Mouse (Mus musculus): ENCODE results near the gene Zfp609. TPM values are rescaled to one million over a fixed set of nuclear protein-coding genes. Genes with fewer than 3 reads are reported as not detected.

Zfp609 gene
- total RNA-seq, 4 experiments from 2014 or later = 21.6 to 25.1 (median 22.2) TPM

DNA sequence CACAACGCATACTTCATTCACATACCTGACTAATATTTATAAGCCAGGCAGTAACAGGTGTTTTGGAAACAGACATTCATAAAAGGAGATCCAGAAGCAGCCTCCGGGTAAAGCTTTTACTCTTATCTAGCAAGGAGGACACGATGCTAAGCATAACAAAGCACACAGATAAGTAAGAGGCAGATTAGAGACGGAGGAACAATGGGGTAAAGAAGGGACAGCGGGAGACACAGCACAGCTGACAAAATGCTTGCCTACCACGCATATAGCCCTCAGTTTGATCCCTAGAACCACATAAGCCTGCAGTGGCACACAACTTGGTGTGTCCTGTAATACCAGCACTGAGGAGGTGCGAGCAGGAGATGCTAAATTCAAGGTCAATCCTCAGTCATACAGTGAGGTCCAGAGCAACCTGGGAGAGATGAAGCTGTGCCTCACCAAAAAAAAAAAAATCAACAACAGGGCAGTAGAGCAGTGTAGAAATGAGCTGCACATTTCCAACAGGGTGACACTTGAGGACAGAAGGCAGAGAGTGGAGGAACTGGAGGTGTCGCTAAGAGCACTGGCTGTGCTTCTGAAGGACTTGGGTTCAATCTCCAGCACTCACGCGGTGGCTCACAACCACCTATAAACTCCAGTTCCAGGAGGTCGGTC is 56.2 kb downstream of the Zfp609 start:
- no peak for DNase-seq (ENCODE audit: low spot score)

DNA sequence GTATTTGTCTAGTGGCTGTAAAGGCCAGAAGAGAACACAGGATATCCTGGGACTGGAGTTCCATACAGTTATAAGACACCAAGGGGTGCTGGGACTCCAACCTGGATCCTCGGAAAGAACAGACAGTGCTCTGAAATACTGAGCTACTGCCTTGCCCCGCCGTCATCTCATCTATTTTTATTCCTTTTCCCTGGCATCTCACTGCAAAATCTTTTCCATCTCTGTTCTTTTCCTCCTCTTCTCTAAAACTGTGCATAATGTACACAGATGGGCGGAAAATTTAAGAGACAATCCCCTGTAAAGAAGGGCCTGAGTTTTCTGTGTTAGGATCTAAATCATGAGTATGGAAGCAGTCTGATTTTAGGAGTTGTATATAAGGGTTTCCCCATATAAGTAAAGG is 64.6 kb downstream of the Zfp609 start:
- no peak for DNase-seq (ENCODE audit: low spot score)

DNA sequence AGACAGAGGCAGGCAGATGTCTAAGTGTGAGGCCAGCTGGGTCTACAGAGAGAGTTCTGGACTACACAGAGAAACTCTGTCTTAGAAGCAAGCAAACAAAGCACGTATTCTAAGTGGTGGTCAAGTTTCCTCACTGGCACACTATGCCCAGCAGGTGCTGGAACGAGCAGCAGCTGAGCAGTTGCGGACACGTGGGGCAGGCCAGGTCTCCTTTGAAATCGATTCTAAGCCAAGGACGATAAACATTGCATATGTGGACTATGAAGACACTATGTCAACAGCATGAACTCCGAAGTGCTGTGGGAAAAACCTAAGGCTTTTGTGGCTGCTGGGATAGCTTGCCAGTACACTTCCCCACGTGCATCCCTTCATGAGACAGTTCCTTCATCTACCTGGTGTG is 67.4 kb downstream of the Zfp609 start:
- no peak for DNase-seq (ENCODE audit: low spot score)

DNA sequence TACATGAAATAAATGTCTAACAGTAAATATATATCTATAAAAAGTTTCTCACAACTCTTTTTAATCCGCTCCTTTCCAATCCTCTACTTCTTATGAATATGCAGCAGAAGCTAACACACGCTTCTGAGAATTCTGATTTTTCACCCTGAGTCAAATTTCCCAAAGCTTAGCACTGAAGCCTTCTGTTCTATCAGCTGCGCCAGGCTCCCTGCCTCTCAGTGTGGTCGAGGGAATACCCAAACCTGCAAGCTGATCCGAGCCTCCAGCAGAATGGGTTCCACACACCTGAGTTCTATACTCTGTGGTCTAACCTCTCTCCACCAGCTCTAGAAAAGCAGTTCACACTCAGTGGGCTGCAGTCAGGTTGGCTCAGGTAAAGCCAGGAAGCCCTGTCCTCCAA is 68.1 kb downstream of the Zfp609 start:
- DNase-seq (ENCODE audit: low spot score) = no peak

DNA sequence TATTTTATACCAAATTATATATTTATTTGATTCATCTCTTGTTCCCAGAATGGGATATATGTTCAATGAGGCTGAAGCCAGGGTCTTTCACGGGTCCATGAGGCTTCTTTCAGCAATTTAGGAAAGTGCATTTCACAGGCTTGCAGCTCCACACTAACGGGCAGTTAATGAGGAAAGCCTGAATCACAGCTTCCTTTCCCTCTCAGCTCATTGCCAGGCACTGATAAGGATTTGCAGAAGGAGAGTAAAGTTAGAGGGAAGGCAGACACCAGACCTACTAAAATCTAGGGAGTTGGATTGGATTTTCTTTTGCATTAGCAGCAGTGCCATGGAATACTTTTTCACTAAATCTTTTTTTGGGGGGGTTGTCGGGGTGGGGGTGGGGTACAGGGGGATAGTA is 69.5 kb downstream of the Zfp609 start:
- DNase-seq (ENCODE audit: low spot score) = no peak

DNA sequence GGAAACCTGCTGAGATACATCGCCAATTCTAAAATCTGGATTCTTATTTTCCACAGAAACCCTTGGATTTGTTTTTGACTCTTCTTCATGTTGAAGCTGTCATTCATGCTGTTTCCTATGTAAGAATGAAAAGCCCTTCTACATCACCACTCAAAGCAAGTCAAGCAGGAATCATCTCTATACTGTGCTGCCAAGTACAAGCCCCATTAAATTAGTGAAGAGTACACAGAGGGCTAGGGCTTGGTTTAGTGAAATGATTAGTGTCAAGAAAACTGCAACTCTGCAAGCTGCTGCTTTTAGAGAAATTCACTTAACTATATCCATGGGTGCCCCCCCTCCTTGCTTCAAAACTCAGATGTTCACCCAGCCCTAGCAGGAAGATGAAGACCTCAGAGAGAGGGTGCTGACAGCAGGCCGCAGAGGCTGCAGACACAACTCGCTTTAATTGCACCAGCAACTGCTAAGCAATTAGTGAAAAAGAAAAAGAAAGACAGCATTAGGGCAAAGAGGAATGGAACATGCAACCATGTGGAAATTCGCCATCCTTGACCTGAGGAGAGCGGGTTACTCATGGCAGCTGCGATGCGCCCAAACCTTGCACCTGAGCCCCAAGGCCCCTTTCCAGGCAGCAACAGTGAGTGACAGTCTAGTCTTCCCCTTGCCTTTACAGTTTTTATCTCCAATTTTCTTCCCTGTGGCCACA is 71.5 kb downstream of the Zfp609 start:
- DNase-seq (ENCODE audit: low spot score) = no peak

DNA sequence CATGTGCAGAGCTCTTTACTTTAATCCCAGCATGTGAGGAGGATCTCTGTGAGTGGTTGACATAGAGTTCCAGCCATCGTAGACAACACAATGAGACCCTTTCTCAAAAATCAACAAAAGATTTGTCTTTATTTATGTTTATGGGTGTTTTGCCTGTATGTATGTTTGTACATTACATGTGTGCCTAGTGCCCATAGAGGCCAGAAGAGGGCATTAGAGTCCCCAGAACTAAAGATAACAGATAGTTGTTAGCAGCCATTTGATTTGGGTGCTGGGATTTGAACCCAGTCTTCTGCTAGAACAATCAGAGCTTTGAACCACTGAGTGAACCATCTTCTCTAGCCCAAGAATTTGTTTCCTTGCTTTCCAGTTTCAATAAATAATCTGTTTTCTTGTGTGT is 72.2 kb downstream of the Zfp609 start:
- no peak for DNase-seq (ENCODE audit: low spot score)

DNA sequence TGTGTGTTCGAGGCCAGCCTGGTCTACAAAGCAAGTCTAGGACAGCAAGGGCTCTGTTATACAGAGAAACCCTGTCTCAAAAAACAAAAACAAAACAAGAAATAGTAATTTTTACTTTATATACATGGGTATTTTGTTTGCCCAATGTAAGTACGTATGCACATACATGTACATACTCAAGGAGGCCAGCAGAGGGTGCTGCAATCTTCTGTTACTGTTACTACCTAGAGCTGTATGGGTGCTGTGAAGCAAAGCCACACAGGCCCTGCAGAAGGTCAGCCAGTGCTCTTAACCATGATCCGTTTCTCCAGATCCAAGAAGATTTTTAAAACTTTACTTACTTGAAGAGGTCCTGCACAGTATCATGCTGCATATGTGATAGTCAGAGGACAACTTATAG is 74.7 kb downstream of the Zfp609 start:
- no peak for DNase-seq (ENCODE audit: low spot score)

DNA sequence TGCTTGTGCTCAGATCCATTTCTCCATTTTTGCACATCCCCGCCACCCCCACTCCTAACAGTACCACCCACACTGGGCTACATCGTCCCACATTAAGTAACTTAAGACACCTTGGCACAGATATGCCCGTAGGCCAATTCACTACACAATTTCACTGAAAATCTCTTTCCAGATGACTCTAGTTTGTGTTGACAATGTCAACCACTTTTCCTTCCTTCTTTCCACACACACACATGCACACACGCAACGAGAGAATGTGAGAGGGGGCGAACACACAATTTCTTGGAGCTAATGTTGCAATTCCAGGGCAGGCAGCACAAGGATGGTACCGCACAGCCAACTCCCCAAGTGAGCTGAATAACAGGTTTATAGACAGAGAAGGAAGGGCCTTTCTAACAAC is 75.5 kb downstream of the Zfp609 start:
- no peak for DNase-seq (ENCODE audit: low spot score)

DNA sequence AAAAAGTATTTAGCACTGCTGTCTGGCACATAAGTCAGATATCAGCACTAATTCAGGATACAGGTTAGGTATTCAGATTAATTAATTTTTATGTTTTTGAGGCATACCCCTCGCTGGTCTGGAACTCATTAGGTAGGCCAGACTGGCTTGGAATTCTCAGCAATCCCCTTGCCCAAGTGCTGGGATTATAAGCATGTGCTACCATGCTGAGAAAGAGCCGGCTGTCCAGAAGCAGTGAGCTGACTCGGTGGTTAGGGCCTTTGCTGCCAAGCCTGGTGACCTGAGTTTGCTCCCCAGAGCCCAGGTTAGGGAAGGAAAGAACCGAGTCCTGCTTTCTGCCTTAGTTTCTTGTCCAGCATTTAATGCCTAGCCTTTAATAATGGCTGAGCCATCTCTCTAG is 79.3 kb downstream of the Zfp609 start:
- no peak for DNase-seq (ENCODE audit: low spot score)

DNA sequence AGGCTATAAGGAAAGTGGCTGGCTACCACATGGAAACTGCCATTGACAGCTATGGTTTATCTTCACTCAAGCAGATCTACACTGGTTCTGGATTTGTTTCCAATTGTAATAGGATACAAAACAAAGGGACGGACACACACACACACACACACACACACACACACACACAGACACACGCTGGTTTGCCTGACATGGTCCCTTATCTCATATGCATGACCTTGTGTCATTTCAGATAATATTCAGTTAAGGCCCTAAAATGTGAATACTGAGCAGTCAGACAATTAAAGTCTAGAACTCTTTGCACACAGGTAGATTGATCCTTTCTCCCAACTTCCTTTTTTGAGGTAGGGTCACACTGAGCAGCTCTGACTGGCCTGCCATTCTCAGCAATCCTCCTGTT is 80.9 kb downstream of the Zfp609 start:
- DNase-seq (ENCODE audit: low spot score) = no peak

DNA sequence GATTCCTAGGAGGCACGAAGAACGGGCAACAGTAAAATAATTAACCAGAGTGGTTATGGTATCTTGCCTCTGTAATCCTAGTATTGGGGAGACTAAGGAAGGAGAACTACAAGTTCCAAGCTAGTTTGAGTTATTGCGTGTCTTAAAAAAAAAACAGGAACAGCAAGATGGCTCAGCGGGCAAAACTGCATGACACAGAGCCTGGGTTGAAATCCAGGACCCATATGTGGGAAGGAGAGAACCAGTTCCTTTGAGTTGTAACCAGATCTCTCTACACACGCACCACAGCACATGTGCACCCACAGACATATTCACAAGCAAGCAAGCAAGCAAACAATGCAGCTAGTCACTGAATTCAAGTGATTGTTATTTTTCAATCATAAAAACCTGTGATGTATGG is 81.9 kb downstream of the Zfp609 start:
- no peak for DNase-seq (ENCODE audit: low spot score)

DNA sequence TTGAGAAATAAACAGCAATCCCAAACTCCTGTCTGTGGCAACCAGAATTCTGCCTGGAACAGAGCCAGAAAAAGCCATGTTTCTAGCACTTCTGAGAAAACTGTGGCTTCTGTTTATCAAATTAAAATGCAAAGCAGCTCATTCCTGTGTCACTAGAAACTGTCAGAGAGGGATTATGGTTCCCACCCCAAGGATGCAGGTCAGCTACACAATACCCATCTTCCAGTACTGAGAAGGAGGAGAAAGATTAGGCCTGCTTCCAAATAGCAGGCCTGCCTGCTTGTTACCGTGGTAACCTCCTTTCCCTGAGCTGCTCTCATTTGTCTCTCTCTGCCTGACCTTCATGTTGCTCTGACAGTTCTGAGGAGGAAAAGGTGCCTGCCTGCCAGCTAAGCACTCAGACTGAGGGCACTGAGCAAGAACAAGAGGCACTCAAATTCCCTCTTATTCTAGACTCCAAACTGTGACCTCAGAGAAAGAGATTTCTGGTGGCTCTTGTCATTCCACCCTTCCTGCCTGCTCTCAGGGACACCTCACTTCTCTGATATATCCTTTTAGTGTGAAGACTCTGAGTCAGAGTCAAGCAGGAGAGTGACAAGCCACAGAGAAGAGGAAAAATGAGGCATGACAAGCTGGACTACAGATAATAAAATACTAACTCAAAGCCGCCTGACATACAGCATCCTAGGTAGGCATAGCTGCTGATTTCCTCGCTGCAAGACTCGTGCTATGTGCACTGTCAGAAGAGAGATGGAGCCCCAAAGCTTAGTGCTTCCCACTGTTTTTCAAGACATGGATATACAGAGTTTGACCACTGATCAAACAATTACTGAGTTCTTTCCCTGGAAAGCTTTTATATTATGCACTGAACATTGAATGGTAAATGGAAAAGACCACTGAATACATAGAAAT is 82.9 kb downstream of the Zfp609 start:
- DNase-seq (ENCODE audit: low spot score) = no peak

DNA sequence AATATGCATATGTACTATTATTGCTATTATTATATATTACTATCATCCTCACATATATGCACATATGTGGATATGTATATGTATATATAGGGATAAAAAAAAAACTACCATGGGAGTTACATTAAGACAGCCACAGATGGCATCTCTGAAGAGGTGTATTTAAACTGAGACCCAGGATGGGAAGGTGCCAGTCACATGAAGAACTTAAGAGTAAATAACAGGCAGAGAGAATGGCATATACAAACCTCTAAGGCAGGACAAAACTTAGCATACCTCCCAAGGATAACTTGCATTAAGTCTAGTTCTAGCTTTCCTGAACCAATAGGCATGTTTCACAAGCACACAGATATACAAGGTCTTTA is 83.6 kb downstream of the Zfp609 start:
- no peak for DNase-seq (ENCODE audit: low spot score)

DNA sequence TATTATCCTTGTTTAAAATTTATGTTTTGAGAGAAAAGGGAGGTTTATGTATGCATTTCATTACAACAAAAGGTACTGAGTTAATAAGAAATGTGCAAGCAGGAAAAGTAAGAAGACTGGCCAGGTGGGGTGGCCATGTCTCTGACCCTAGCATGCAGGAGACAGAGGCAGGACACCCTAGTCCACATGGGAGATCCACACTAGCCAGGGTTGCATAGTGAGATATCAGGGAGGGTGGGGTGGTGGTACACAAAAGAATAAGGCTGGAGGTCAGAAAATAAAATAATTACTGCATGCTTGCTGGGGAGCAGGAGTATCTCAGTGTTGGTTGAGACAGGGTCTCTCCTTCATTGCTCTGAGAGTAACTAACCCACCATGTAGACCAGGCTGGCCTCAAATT is 84.0 kb downstream of the Zfp609 start:
- DNase-seq (ENCODE audit: low spot score) = no peak

DNA sequence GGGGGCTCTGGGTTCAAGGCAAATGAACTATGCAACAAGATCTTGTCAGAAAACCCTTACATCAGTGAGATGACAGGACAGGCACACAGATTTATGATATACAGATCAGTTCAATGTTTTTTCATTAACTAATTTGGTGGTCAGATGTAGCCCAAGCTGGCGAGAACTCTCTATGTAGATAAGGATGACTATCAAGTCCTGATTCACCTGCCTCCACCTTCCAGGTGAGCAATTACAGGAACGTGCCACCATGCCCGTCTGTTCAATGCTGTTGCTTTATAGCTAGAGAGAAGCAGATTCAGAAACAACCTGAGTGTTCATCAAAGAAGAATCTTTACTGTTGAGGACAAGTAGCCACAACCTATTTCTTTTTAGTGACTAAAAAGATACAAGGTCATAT is 84.6 kb downstream of the Zfp609 start:
- no peak for DNase-seq (ENCODE audit: low spot score)

DNA sequence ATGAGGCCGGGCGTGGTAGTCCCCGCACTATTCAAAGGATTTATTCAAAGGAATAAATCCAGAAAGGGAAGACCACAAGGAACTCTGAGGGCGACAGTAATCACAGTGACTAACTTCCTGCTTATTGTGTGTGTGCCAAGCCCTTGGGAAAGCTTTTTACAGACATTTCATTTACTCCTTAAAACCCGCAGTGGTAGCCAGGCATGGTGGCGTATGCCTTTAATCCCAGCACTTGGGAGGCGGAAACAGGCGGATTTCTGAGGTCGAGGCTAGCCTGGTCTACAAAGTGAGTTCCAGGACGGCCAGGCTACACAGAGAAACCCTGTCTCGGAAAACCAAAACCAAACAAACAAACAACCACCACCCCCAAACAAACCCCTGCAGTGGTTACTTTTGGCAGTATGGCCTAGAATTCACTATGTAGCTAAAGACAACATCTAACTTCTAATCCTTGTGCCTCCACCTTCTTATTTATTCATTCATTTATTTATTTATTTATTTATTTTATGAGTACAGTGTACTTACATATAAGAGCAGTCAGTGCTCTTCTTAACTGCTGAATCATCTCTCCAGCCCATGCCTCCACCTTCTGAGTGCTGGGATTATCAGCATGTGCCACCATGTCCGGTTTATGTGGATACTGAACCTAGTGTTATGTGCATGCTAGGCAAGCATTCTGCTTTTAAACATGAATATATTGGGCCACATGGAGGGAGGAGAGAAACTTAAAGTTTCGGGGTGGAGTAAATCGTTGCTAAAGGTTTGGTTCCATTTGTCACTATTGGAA is 86.1 kb downstream of the Zfp609 start:
- no peak for DNase-seq (ENCODE audit: low spot score)

DNA sequence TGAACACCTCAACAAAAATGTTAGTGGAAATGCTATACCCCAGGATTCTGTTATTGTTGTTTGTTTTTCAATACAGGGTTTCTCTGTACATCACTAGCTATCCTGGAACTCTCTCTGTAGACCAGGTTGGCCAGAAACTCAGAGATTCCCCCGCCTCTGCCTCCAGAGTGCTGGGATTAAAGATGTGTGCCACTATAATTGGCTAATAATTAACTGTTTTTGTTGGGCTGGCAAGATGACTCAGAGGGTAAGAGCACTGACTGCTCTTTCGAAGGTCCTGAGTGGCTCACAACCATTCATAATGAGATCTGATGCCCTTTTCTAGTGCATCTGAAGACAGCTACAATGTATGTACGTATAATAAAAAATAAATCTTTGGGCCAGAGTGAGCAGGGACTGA is 92.4 kb downstream of the Zfp609 start:
- no peak for DNase-seq (ENCODE audit: low spot score)

DNA sequence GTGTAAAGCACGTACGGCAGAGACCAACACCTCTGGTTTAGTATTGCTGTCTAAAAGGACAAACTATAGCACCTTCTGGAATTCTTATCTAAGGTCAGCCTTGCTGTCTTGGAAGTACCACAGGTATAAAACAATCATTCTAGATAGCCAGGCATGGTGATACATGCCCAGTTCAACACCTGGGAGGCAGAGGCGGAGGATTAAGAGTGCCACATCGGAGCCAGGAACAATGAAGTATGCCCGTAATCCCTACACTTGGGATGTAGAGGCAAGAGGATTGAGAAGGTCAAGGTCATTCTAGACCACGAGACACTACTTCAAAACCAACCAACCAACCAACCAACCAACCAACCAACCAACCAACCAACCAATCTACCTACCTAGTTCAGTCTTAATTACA is 98.8 kb downstream of the Zfp609 start:
- no peak for DNase-seq (ENCODE audit: low spot score)

DNA sequence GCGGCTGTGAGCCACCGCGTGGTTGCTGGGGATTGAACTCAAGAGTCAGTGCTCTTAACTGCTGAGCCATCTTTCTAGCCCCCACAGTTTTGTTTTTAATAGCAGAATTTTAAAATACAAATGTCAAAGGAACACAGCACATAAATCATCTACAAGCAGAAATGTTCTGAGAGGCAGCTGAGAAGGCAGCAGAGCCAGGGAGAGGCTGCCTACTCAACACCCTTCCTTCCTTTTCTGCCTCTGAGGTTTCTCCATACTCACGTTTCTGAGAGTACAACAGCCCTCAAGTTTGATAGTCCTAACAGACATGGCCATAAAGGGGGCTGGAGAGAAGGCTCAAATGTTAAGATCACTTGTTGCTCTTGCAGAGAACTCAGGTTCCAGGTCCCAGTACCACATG is 99.9 kb downstream of the Zfp609 start:
- no peak for DNase-seq (ENCODE audit: low spot score)

DNA sequence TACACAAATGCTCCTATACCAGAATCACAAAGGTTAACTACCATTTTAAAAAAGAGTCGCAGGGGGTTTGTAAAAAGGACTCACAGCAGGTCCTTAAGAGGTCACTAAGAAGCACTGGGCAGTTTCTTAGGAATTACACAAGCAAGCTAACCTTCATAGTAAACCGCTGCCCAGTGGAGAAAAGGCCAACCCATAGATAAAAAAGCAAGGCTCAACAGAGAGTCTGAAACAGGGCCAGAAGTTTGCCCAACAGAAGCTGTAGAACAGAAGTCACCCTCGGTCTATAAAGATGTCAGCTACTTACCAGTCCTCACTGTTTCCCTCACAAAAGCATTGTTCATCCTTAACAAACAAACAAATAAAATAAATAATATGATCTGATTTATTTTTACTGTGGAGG is 100.9 kb downstream of the Zfp609 start:
- no peak for DNase-seq (ENCODE audit: low spot score)

DNA sequence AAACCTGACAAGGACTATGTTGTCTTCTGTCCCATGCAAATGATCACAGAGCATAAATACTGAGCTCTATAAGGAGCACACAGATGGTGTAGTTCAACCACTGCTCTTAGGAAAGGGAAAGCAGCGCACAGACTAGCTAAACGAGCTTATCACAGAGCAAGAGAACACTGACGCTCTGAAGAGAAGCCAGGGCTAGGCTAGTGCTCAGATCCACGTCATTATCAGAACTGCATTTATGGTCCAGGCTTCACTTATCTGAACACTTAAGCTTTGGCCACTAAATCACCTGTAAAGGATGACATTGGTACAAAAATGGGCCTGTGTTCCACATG is 102.1 kb downstream of the Zfp609 start:
- DNase-seq (ENCODE audit: low spot score) = no peak
